Mouse (Mus musculus) left cerebral cortex, adult 11 months (tissue): ENCODE measurements around the gene Podxl2.

Experiments used
- DNase-seq: peaks from one replicate; pipeline ENCODE4 v3.0.0; 2022; ENCODE audit warnings: low spot score

Gene Podxl2

GRCm38 (mm10) chr6:88827395-88828205 lies 47.2 kb downstream of the Podxl2 start:
- no peak for DNase-seq

GRCm38 (mm10) chr6:88826965-88827364 lies 47.9 kb downstream of the Podxl2 start:
- no peak for DNase-seq

GRCm38 (mm10) chr6:88826545-88826944 lies 48.3 kb downstream of the Podxl2 start:
- no peak for DNase-seq

- DNase-seq, result no peak
These were observed 48.8 kb downstream of the Podxl2 start for GRCm38 (mm10) chr6:88826088-88826487.

- no peak for DNase-seq
These were observed 50.7 kb downstream of the Podxl2 start for GRCm38 (mm10) chr6:88824183-88824582.

GRCm38 (mm10) chr6:88821901-88822300 lies 52.9 kb downstream of the Podxl2 start:
- DNase-seq, result no peak

GRCm38 (mm10) chr6:88821294-88821693 lies 53.5 kb downstream of the Podxl2 start:
- DNase-seq, result no peak

GRCm38 (mm10) chr6:88820853-88821252 lies 54.0 kb downstream of the Podxl2 start:
- DNase-seq, result no peak

GRCm38 (mm10) chr6:88816913-88817312 lies 57.9 kb downstream of the Podxl2 start:
- no peak for DNase-seq

GRCm38 (mm10) chr6:88815489-88815888 lies 59.4 kb downstream of the Podxl2 start:
- DNase-seq, result no peak

GRCm38 (mm10) chr6:88815036-88815435 lies 59.8 kb downstream of the Podxl2 start:
- DNase-seq, result no peak

- no peak for DNase-seq
These were observed 61.0 kb downstream of the Podxl2 start for GRCm38 (mm10) chr6:88813832-88814231.

GRCm38 (mm10) chr6:88812886-88813285 lies 62.0 kb downstream of the Podxl2 start:
- DNase-seq, result no peak

- DNase-seq, result no peak
These were observed 62.9 kb downstream of the Podxl2 start for GRCm38 (mm10) chr6:88811880-88812400.

- no peak for DNase-seq
These were observed 63.4 kb downstream of the Podxl2 start for GRCm38 (mm10) chr6:88811396-88811795.

- no peak for DNase-seq
These were observed 64.6 kb downstream of the Podxl2 start for GRCm38 (mm10) chr6:88810291-88810690.

- no peak for DNase-seq
These were observed 65.5 kb downstream of the Podxl2 start for GRCm38 (mm10) chr6:88809091-88810037.

GRCm38 (mm10) chr6:88804966-88805577 lies 69.8 kb downstream of the Podxl2 start:
- no peak for DNase-seq

- no peak for DNase-seq
These were observed 70.7 kb downstream of the Podxl2 start for GRCm38 (mm10) chr6:88803957-88804695.

- no peak for DNase-seq
These were observed 71.8 kb downstream of the Podxl2 start for GRCm38 (mm10) chr6:88803051-88803450.

- no peak for DNase-seq
These were observed 74.1 kb downstream of the Podxl2 start for GRCm38 (mm10) chr6:88800735-88801134.
